Mouse (Mus musculus) macrophage (primary cell): ENCODE data around the gene Ralgds. TPM values are rescaled to one million over a fixed set of nuclear protein-coding genes. Genes with fewer than 3 reads are reported as not detected.
A peak's percentile ranks its signal among the peaks of the same experiment; 100 is the strongest.

ENCODE experiments used
- H3K27ac ChIP-seq: fragments of 350-480 bp; formaldehyde crosslinking; 2 replicates; pipeline ENCODE4 v1.9.0; 2021
- H3K36me3 ChIP-seq: fragments of 350-480 bp; formaldehyde crosslinking; 2 replicates; pipeline ENCODE4 v1.9.0; 2021; ENCODE audit errors: inconsistent target
- H3K4me3 ChIP-seq: fragments of 350-480 bp; formaldehyde crosslinking; 2 replicates; pipeline ENCODE4 v1.9.0; 2021; ENCODE audit errors: inconsistent target
- H3K79me2 ChIP-seq: fragments of 350-480 bp; formaldehyde crosslinking; 2 replicates; pipeline ENCODE4 v1.9.0; 2021; ENCODE audit errors: inconsistent target
- WGBS: methylation state at CpG from one replicate; pipeline ENCODE4 v1.1.7; 2026; ENCODE audit warnings: inconsistent platforms; ENCODE audit not compliant: missing documents; 5-methylcytosine and 5-hydroxymethylcytosine counted together
- polyA plus RNA-seq: library from polyadenylated mRNA; stranded (reverse); fragments of 250-400 nt; gene quantifications from 3 replicates; pipeline ENCODE4 v1.2.4, GENCODE M21; 2018; ENCODE audit warnings: inconsistent platforms

The Ralgds gene
- polyA plus RNA-seq, 1 experiment from 2014 or later: 47.0 TPM

DNA sequence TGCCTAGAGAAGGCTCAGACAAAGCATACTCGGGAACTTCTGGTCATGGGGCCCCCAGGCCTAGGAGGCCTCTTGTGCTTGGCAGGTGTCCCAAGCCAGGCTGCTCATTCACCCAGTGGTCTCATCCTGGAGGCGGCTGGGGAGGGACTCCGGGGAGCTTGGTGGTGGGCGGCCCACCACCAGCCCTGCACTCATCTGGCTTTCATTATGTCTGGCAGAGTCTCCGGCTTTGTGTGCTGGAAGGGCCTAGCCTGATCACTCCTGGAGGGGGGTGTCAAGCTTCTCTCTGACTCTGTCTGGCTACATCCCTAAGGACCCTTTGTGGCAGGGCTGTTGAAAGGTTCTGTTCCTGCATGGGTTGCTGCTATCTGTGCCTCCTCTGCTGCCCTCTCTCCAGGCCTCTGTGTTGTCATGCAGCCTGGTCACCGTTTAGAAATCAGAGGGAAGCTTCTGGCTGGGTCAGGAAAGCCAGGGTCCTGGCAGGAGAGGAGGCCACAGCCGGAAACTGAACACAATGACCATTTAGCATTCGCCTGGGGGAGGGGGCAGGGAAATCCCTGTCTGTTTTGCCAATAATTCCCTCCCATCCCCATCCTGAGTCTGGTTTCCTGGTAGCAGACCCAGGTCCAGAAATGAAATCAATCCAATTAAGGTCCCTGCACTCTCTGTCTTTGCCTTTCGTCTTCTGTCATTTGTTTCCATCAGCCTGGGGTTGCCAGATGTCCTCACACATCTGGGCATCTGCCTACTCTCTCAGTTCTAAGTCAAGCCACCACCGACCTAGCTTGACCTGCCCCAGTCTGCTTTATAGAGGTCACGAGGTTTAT is 21.7 kb downstream of the Ralgds start:
- Histone ChIP-seq H3K27ac (no peak overlapping the region), H3K4me3 (peak overlapping the region; percentile 45), H3K79me2 (peaks cover 51% of the 10 kb centered on the region; the same call in 1 of the 2 replicates), H3K36me3 (no peaks in the 10 kb centered on the region)
- 85% methylated on average over 11 of the region's 11 CpGs for WGBS

GRCm38 (mm10) chr2:28535263-28535540 is 22.3 kb downstream of the Ralgds start:
- Histone ChIP-seq H3K4me3 (no peak overlapping the region), H3K27ac (no peak overlapping the region), H3K36me3 (no peaks in the 10 kb centered on the region), H3K79me2 (peaks cover 51% of the 10 kb centered on the region; the same call in 1 of the 2 replicates)
- WGBS: 93% methylated on average over 4 of the region's 4 CpGs

DNA sequence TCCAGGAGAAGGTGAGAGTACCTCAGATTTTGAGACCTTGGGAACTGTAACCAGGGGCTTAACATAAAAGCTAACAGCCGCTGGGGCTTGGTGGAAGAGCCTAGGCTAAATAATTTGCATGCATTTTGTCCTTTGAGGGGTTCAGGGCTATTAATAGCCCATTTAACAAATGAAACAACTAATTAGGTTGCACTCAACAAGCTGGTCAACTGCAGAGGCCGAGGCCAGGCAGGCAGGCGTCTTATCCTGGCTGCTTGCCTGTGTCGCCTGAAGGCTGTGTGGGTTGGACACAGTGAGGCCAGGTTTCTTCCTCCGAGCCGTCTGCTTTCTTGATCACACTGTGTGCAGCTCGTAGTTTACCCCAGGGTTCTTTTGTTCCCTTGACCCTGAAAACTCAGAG is 22.7 kb downstream of the Ralgds start:
- Histone ChIP-seq H3K4me3 (no peak overlapping the region), H3K36me3 (no peaks in the 10 kb centered on the region), H3K79me2 (peaks cover 51% of the 10 kb centered on the region; the same call in 1 of the 2 replicates), H3K27ac (no peak overlapping the region)
- 84% methylated on average over 7 of the region's 7 CpGs for WGBS

DNA sequence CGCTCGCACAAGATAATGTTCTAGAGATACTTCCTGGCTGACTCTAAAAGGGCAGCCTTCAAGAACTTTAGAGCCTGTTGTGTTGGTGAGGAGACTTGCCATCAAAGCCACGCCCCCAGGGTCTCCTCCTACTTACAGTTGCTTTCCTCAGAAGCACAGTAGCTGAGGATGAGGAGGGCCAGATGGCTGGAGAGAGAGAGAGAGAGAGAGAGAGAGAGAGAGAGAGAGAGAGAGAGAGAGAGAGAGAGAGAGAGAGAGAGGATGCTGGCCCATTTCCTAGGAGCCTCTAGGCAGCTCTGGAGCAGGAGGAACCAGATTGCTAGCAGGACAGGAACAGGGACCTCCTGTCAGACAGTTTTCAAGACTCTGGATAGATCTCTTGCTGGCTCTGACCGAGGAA is 23.2 kb downstream of the Ralgds start:
- Histone ChIP-seq H3K27ac (no peak overlapping the region), H3K79me2 (peaks cover 51% of the 10 kb centered on the region; the same call in 1 of the 2 replicates), H3K4me3 (no peak overlapping the region), H3K36me3 (no peaks in the 10 kb centered on the region)
- 89% methylated on average over 2 of the region's 4 CpGs for WGBS

DNA sequence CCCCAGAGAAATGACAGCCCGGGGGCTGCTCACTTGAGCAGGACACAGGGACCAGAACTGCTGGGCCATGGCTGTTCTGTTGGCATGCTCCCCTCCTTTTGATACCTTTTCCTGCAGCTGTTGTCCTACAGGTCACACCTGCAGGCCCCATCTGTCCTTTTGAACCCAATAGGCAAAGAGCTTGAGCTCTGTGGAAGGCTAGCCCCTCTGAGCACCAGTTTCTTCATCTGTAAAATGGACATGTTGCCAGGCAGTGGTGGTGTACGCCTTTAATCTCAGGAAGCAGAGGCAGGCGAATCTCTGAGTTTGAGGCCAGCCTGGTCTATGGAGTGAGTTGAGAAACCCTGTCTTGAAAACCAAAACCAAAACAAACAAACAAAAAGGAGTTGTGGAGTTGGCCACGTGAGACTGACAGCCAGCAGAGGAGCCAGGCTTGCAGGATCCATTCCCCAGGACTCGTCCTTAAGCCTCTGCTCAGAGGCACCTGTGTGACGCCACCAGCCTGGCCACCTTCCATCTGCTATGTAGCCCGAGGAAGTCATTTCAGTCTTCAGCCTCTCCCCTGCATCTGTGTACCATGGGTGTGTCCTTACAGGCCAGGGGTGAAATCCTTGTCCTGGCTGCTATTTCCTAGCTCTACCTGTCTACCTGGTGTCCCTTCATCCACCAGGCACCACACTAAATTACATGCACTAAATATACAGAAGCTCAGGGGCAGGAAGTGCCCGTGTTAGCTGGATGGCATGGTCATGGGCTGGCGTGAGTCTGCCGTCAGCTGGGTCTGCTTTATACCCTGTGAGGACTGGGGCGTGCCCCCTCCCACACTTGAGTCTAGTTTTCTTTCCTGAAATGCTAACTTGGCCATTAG is 24.1 kb downstream of the Ralgds start:
- Histone ChIP-seq H3K36me3 (peaks cover 1% of the 10 kb centered on the region; the same call in 1 of the 2 replicates), H3K79me2 (peaks cover 51% of the 10 kb centered on the region; the same call in 1 of the 2 replicates), H3K27ac (no peak overlapping the region), H3K4me3 (no peak overlapping the region)
- WGBS: 75% methylated on average over 11 of the region's 11 CpGs

- no peak overlapping the region for H3K27ac ChIP-seq
- no peak overlapping the region for H3K4me3 ChIP-seq
- peaks cover 7% of the 10 kb centered on the region; the same call in 1 of the 2 replicates for H3K36me3 ChIP-seq
- WGBS: 76% methylated on average over 4 of the region's 4 CpGs
- H3K79me2 ChIP-seq: peaks cover 51% of the 10 kb centered on the region; the same call in 1 of the 2 replicates
Measured at GRCm38 (mm10) chr2:28537634-28537920, 24.7 kb downstream of the Ralgds start.

- Histone ChIP-seq H3K36me3 (peaks cover 14% of the 10 kb centered on the region; the same call in 1 of the 2 replicates), H3K27ac (peak overlapping the region; percentile 94), H3K4me3 (no peak overlapping the region), H3K79me2 (peaks cover 51% of the 10 kb centered on the region; the same call in 1 of the 2 replicates)
- 85% methylated on average over 8 of the region's 8 CpGs for WGBS
Measured at GRCm38 (mm10) chr2:28537995-28538816, 25.3 kb downstream of the Ralgds start.

DNA sequence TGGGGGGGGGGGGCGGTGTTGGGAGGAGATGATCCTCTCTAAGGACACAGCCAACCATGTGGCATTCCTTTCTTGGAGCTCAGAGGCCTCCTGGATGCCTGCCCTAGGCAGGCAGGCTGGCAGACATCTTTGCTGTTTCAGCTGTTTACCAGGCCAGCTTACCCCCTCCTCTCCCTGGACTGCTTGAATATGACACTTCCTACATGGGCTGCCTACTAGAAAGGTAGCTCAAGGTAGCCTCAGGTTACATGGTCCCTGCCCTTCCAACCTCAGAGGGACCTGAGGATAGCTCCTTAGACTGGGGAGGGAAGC is 25.8 kb downstream of the Ralgds start:
- peak overlapping the region; percentile 94 for H3K27ac ChIP-seq

GRCm38 (mm10) chr2:28539206-28539605 is 26.3 kb downstream of the Ralgds start:
- Histone ChIP-seq H3K36me3 (peaks cover 24% of the 10 kb centered on the region; the same call in 1 of the 2 replicates), H3K4me3 (no peak overlapping the region), H3K79me2 (peaks cover 44% of the 10 kb centered on the region; the same call in 1 of the 2 replicates), H3K27ac (peak overlapping the region; percentile 94)
- WGBS: 59% methylated on average over 7 of the region's 7 CpGs

More for the DNA sequence above, 25.8 kb downstream of the Ralgds start:
- peaks cover 19% of the 10 kb centered on the region; the same call in 1 of the 2 replicates for H3K36me3 ChIP-seq
- no peak overlapping the region for H3K4me3 ChIP-seq
- WGBS: 83% methylated on average over 1 of the region's 1 CpGs
- peaks cover 48% of the 10 kb centered on the region; the same call in 1 of the 2 replicates for H3K79me2 ChIP-seq

- WGBS: 3% methylated on average over 2 of the region's 2 CpGs
- H3K4me3 ChIP-seq: no peak overlapping the region
Measured at GRCm38 (mm10) chr2:28539949-28540348, 27.0 kb downstream of the Ralgds start.

DNA sequence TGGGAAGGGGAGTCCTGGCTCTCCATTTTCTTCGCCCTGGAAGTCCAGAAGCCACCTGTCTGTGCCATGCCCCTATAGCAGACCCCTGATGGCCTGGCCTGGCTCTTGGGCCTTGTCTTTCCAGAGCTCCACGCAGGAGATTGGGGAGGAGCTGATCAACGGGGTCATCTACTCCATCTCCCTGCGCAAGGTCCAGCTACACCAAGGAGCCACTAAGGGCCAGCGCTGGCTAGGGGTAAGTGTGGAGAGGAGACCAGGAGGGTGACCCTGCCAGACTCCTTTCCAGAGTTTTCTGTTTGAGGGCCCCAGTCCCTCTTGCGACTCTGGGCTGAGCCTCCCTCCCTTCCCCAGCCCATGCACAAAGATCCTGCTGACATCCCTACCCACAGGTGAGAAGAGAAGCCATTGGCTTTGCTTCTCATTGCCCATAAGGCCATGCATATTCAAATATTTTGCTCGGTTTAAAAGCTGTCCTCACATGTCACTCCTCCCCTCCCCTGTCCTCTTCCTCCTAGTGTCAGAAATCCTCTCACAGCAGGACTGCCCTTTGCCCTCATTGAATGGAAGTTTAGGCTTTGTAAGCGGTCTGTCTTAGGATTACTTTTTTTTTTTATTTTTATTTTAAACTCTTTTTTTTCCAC is 27.8 kb downstream of the Ralgds start:
- no peak overlapping the region for H3K4me3 ChIP-seq
- H3K27ac ChIP-seq: peak overlapping the region; percentile 94
- 81% methylated on average over 8 of the region's 8 CpGs for WGBS
- peaks cover 29% of the 10 kb centered on the region; the same call in 1 of the 2 replicates for H3K79me2 ChIP-seq
- peaks cover 38% of the 10 kb centered on the region; the same call in 1 of the 2 replicates for H3K36me3 ChIP-seq

More at GRCm38 (mm10) chr2:28539949-28540348, 27.0 kb downstream of the Ralgds start:
- H3K79me2 ChIP-seq: peaks cover 36% of the 10 kb centered on the region; the same call in 1 of the 2 replicates
- peak overlapping the region; percentile 94 for H3K27ac ChIP-seq
- peaks cover 31% of the 10 kb centered on the region; the same call in 1 of the 2 replicates for H3K36me3 ChIP-seq

DNA sequence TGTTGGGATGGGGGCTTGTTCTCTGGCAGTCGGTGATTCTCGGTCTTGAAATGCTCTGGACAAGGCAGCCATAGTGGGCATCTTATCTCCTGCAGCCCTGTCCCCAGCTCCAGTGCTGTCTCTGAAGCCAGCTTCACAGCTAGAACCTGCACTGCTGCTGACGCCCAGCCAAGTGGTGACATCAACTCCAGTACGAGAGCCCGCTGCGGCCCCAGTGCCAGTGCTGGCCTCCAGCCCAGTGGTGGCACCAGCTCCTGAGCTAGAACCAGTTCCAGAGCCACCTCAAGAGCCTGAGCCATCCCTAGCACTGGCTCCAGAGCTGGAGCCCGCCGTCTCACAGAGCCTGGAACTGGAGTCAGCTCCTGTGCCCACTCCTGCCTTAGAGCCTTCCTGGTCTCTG is 31.0 kb downstream of the Ralgds start:
- Histone ChIP-seq H3K36me3 (peaks cover 44% of the 10 kb centered on the region; the same call in 1 of the 2 replicates), H3K79me2 (no peaks in the 10 kb centered on the region; the same call in 1 of the 2 replicates), H3K27ac (no peak overlapping the region), H3K4me3 (no peak overlapping the region)
- 94% methylated on average over 8 of the region's 8 CpGs for WGBS

GRCm38 (mm10) chr2:28545976-28546375 is 33.1 kb downstream of the Ralgds start:
- Histone ChIP-seq H3K27ac (no peak overlapping the region), H3K79me2 (no peaks in the 10 kb centered on the region), H3K36me3 (peaks cover 65% of the 10 kb centered on the region), H3K4me3 (no peak overlapping the region)

- Histone ChIP-seq H3K27ac (no peak overlapping the region), H3K4me3 (no peak overlapping the region), H3K79me2 (no peaks in the 10 kb centered on the region), H3K36me3 (peaks cover 70% of the 10 kb centered on the region)
- 92% methylated on average over 6 of the region's 6 CpGs for WGBS
Measured at GRCm38 (mm10) chr2:28546560-28546959, 33.6 kb downstream of the Ralgds start.
